Mouse (Mus musculus): Measurements from ENCODE around the gene Mtnr1a. TPM values are rescaled to one million over a fixed set of nuclear protein-coding genes. Genes with fewer than 3 reads are reported as not detected.
A peak's percentile ranks its signal among the peaks of the same experiment; 100 is the strongest.

Mtnr1a gene
- polyA plus RNA-seq (2015; fragmentation: Nextera tagmentation; extraction: Ambion mirVana), result not detected in 2 replicates

DNA sequence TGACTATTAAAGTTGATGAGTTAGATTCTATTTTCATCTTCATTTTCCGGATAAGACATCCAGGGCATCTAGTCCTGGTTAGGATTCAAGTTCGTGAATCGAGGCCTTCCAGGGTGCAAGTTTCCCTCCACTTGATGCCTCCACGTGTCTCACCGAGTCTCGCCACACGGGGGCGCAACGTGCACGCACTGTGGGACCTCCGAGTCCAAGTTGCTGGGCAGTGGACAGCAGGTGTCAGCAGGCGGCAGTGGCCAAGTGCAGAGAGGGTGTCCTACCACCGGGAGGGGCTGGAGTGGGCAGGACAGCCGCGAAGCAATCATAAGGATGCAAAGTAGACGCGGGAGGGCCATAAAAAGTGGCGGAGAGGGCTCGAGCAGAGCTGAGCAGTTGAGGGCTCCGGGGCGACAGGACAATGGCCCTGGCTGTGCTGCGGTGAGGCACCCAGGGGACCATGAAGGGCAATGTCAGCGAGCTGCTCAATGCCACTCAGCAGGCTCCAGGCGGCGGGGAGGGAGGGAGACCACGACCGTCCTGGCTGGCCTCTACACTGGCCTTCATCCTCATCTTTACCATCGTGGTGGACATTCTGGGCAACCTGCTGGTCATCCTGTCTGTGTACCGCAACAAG lies at the start of gene Mtnr1a:
Gene Mtnr1a (plus strand): TSS at position 379 of the 628 bp plus-strand sequence.
- peak; percentile 83 for DNase-seq (ENCODE audit: low spot score)
- peak; percentile 89 for ATAC-seq
- Histone ChIP-seq H3K27ac (ENCODE audit: low read length) (no peak within 1 kb of the TSS), H3K9me3 (ENCODE audit: low read length) (no peaks in the 10 kb centered on the region), H3K9ac (replicated peaks; ENCODE audit: low read depth) (no peak within 1 kb of the TSS), H3K4me3 (ENCODE audit: low read depth, low read length) (no peak within 1 kb of the TSS), H3K4me1 (ENCODE audit: insufficient read depth, low read depth, low read length) (no peaks in the 10 kb centered on the region), H3K27me3 (replicated peaks; ENCODE audit: insufficient read depth, low read length) (no peaks in the 10 kb centered on the region), H3K4me2 (replicated peaks; ENCODE audit: low read depth, low read length) (0 out of 2 replicates have a peak within 1 kb of the TSS, but pooled peaks have one; percentile 29), H3K36me3 (ENCODE audit: insufficient read depth, low read length) (no peaks in the 10 kb centered on the region)
- 10% methylated on average over 27 of the region's 29 CpGs for WGBS
- peak; percentile 100 for TF ChIP-seq CTCF (IDR thresholded peaks at IDR 0.05)
- no peak for TF ChIP-seq EP300 (IDR thresholded peaks at IDR 0.05)

- Histone ChIP-seq H3K36me3 (ENCODE audit: insufficient read depth, low read length) (peaks cover 27% of the 10 kb centered on the region; the same call in 1 of the 2 replicates), H3K9me3 (ENCODE audit: low read length) (no peaks in the 10 kb centered on the region; the same call in 1 of the 2 replicates), H3K27me3 (replicated peaks; ENCODE audit: insufficient read depth, low read length) (no peaks in the 10 kb centered on the region), H3K27ac (ENCODE audit: low read length) (no peak overlapping the region), H3K4me1 (ENCODE audit: insufficient read depth, low read depth, low read length) (no peaks in the 10 kb centered on the region), H3K4me2 (replicated peaks; ENCODE audit: low read depth, low read length) (no peak overlapping the region), H3K4me3 (ENCODE audit: low read depth, low read length) (no peak overlapping the region), H3K9ac (replicated peaks; ENCODE audit: low read depth) (no peak overlapping the region)
- 79% methylated on average over 5 of the region's 5 CpGs for WGBS
- no peak for ATAC-seq
- no peak for TF ChIP-seq CTCF (IDR thresholded peaks at IDR 0.05)
- no peak for TF ChIP-seq EP300 (IDR thresholded peaks at IDR 0.05)
- DNase-seq (ENCODE audit: low spot score), result peak; percentile 16
These were observed 49.7 kb upstream of the Mtnr1a start for GRCm38 (mm10) chr8:45019241-45019640.

- Histone ChIP-seq H3K27ac (ENCODE audit: low read length) (no peak overlapping the region), H3K4me3 (ENCODE audit: low read depth, low read length) (no peak overlapping the region), H3K4me2 (replicated peaks; ENCODE audit: low read depth, low read length) (no peak overlapping the region), H3K36me3 (ENCODE audit: insufficient read depth, low read length) (peaks cover 44% of the 10 kb centered on the region; the same call in 1 of the 2 replicates), H3K4me1 (ENCODE audit: insufficient read depth, low read depth, low read length) (no peaks in the 10 kb centered on the region), H3K27me3 (replicated peaks; ENCODE audit: insufficient read depth, low read length) (no peaks in the 10 kb centered on the region), H3K9ac (replicated peaks; ENCODE audit: low read depth) (no peak overlapping the region), H3K9me3 (ENCODE audit: low read length) (peaks cover 3% of the 10 kb centered on the region; the same call in 1 of the 2 replicates)
- no peak for DNase-seq (ENCODE audit: low spot score)
- no peak for ATAC-seq
- no peak for TF ChIP-seq CTCF (IDR thresholded peaks at IDR 0.05)
- TF ChIP-seq EP300 (IDR thresholded peaks at IDR 0.05), result no peak
- WGBS, result 86% methylated on average over 5 of the region's 5 CpGs
These were observed 47.8 kb upstream of the Mtnr1a start for GRCm38 (mm10) chr8:45021171-45021570.

- Histone ChIP-seq H3K4me2 (replicated peaks; ENCODE audit: low read depth, low read length) (no peak overlapping the region), H3K9me3 (ENCODE audit: low read length) (peaks cover 5% of the 10 kb centered on the region; the same call in 1 of the 2 replicates), H3K4me3 (ENCODE audit: low read depth, low read length) (no peak overlapping the region), H3K27me3 (replicated peaks; ENCODE audit: insufficient read depth, low read length) (no peaks in the 10 kb centered on the region), H3K27ac (ENCODE audit: low read length) (no peak overlapping the region), H3K4me1 (ENCODE audit: insufficient read depth, low read depth, low read length) (no peaks in the 10 kb centered on the region), H3K36me3 (ENCODE audit: insufficient read depth, low read length) (peaks cover 51% of the 10 kb centered on the region), H3K9ac (replicated peaks; ENCODE audit: low read depth) (no peak overlapping the region)
- DNase-seq (ENCODE audit: low spot score) (no peak), ATAC-seq (no peak)
- WGBS, result 83% methylated on average over 21 of the region's 21 CpGs
- no peak for TF ChIP-seq EP300 (IDR thresholded peaks at IDR 0.05)
- TF ChIP-seq CTCF (IDR thresholded peaks at IDR 0.05), result no peak
These were observed 46.8 kb upstream of the Mtnr1a start for GRCm38 (mm10) chr8:45021911-45022665.

DNA sequence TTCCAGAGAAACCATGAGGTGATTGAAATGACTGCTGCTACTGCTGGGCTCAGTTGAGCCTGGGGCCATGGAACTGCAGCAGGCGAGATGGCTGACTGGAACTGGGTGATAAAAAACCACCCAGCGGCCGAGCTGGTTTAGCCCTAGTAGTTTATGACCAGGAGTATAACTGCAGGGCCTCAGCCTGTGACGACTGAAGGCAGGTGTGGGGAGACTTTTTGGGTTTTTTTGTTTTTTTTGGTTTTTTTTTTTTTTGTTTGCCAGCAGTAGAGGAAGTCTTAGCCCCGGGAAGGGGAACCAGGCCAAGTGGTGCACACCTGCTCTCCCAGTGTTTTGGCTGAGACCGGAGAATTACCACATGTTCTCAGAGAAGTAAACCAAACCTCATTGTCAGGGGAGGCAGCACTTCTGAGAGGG lies 40.8 kb upstream of the Mtnr1a start:
- TF ChIP-seq CTCF (IDR thresholded peaks at IDR 0.05), result no peak
- TF ChIP-seq EP300 (IDR thresholded peaks at IDR 0.05), result no peak
- WGBS, result 82% methylated on average over 6 of the region's 6 CpGs
- peaks cover 53% of the 10 kb centered on the region for H3K36me3 ChIP-seq (ENCODE audit: insufficient read depth, low read length)
- no peaks in the 10 kb centered on the region for H3K4me1 ChIP-seq (ENCODE audit: insufficient read depth, low read depth, low read length)
- no peak for ATAC-seq
- no peaks in the 10 kb centered on the region for H3K27me3 ChIP-seq (replicated peaks; ENCODE audit: insufficient read depth, low read length)
- H3K9ac ChIP-seq (replicated peaks; ENCODE audit: low read depth), result no peak overlapping the region
- no peak overlapping the region for H3K4me3 ChIP-seq (ENCODE audit: low read depth, low read length)
- no peak overlapping the region for H3K4me2 ChIP-seq (replicated peaks; ENCODE audit: low read depth, low read length)
- peaks cover 5% of the 10 kb centered on the region; the same call in 1 of the 2 replicates for H3K9me3 ChIP-seq (ENCODE audit: low read length)
- H3K27ac ChIP-seq (ENCODE audit: low read length), result no peak overlapping the region
- no peak for DNase-seq (ENCODE audit: low spot score)

- Histone ChIP-seq H3K9me3 (ENCODE audit: low read length) (0 out of 2 replicates have a peak, but pooled peaks cover 5% of the 10 kb centered on the region), H3K36me3 (ENCODE audit: insufficient read depth, low read length) (peaks cover 64% of the 10 kb centered on the region), H3K4me1 (ENCODE audit: insufficient read depth, low read depth, low read length) (no peaks in the 10 kb centered on the region), H3K4me3 (ENCODE audit: low read depth, low read length) (no peak overlapping the region), H3K4me2 (replicated peaks; ENCODE audit: low read depth, low read length) (no peak overlapping the region), H3K27ac (ENCODE audit: low read length) (no peak overlapping the region), H3K9ac (replicated peaks; ENCODE audit: low read depth) (no peak overlapping the region), H3K27me3 (replicated peaks; ENCODE audit: insufficient read depth, low read length) (no peaks in the 10 kb centered on the region)
- ATAC-seq (no peak; the same call in 1 of the 2 replicates), DNase-seq (ENCODE audit: low spot score) (no peak)
- WGBS, result 80% methylated on average over 15 of the region's 15 CpGs
- no peak for TF ChIP-seq EP300 (IDR thresholded peaks at IDR 0.05)
- TF ChIP-seq CTCF (IDR thresholded peaks at IDR 0.05), result no peak
These were observed 30.6 kb upstream of the Mtnr1a start for GRCm38 (mm10) chr8:45038350-45038749.
